Mouse (Mus musculus) lung, embryonic 14.5 days (tissue): Measurements from ENCODE around the gene Gm28038. TPM values are rescaled to one million over a fixed set of nuclear protein-coding genes. Genes with fewer than 3 reads are reported as not detected.

Experiments used
- ATAC-seq: fragments of 200-750 bp; cut with Nextera tagmentation; 2 replicates; pipeline ENCODE4 v1.8.0; 2017; ENCODE audit warnings: mild to moderate bottlenecking, moderate TSS enrichment, moderate library complexity; ENCODE audit not compliant: insufficient read depth
- DNase-seq: peaks from one replicate; pipeline ENCODE4 v3.0.0-alpha.2; 2015
- H3K27ac ChIP-seq: fragments of 300-500 bp; sonication (generic); 2 replicates; pipeline ENCODE4 v1.5.1; 2014; ENCODE audit warnings: low read depth, mild to moderate bottlenecking, moderate library complexity
- H3K27me3 ChIP-seq: fragments of 300-500 bp; sonication (generic); 2 replicates; pipeline ENCODE4 v1.6.1; 2014; ENCODE audit warnings: low read length, control low read depth; ENCODE audit not compliant: insufficient read depth
- H3K36me3 ChIP-seq: fragments of 300-500 bp; sonication (generic); 2 replicates; pipeline ENCODE4 v1.6.1; 2014; ENCODE audit warnings: control low read depth; ENCODE audit not compliant: insufficient read depth
- H3K4me1 ChIP-seq: fragments of 300-500 bp; sonication (generic); 2 replicates; pipeline ENCODE4 v1.6.1; 2014; ENCODE audit warnings: antibody characterized with exemption, control low read depth; ENCODE audit not compliant: insufficient read depth
- H3K4me2 ChIP-seq: fragments of 300-500 bp; sonication (generic); 2 replicates; pipeline ENCODE4 v1.6.1; 2014; ENCODE audit warnings: mild to moderate bottlenecking
- H3K4me3 ChIP-seq: fragments of 300-500 bp; sonication (generic); 2 replicates; pipeline ENCODE4 v1.5.1; 2014; ENCODE audit warnings: low read depth, low read length
- H3K9ac ChIP-seq: fragments of 300-500 bp; sonication (generic); 2 replicates; pipeline ENCODE4 v1.6.1; 2014
- H3K9me3 ChIP-seq: fragments of 300-500 bp; sonication (generic); 2 replicates; pipeline ENCODE4 v1.6.1; 2016; ENCODE audit warnings: low read depth, low read length, control low read depth
- CTCF ChIP-seq: IDR thresholded peaks from 2 replicates; pipeline ENCODE4 v1.5.1; 2016; ENCODE audit warnings: antibody characterized with exemption, low read depth
- WGBS: fragments of 180-500 bp; shearing (Covaris S2); extraction: QIAGEN DNeasy Blood & Tissue Kit; methylation state at CpG from one replicate; pipeline ENCODE4 v1.1.7; 2014; 5-methylcytosine and 5-hydroxymethylcytosine counted together
- polyA plus RNA-seq: library from polyadenylated mRNA; unstranded; fragments of >200 nt; fragmentation: Nextera tagmentation; extraction: Ambion mirVana; gene quantifications from 2 replicates; pipeline ENCODE4 v1.2.1, GENCODE M21; 2014

Gm28038 gene
- polyA plus RNA-seq, 1 experiment from 2014 or later = not detected

GRCm38 (mm10) chr2:30345971-30346676 lies 65.3 kb downstream of the Gm28038 start:
- Histone ChIP-seq H3K27me3 (no peaks in the 10 kb centered on the region), H3K4me1 (no peaks in the 10 kb centered on the region), H3K36me3 (peaks cover 88% of the 10 kb centered on the region), H3K9ac (no peak overlapping the region), H3K4me3 (no peak overlapping the region), H3K4me2 (no peak overlapping the region), H3K27ac (no peak overlapping the region), H3K9me3 (no peaks in the 10 kb centered on the region)
- ATAC-seq (no peak), DNase-seq (no peak)
- TF ChIP-seq CTCF = no peak
- WGBS = 87% methylated on average over 7 of the region's 7 CpGs

GRCm38 (mm10) chr2:30349196-30349595 lies 68.4 kb downstream of the Gm28038 start:
- WGBS = 86% methylated on average over 6 of the region's 6 CpGs
- peaks cover 81% of the 10 kb centered on the region for H3K36me3 ChIP-seq

More at GRCm38 (mm10) chr2:30349196-30349595, 68.4 kb downstream of the Gm28038 start:
- TF ChIP-seq CTCF = no peak
- Histone ChIP-seq H3K27ac (no peak overlapping the region), H3K4me3 (no peak overlapping the region), H3K4me1 (no peaks in the 10 kb centered on the region), H3K4me2 (no peak overlapping the region), H3K27me3 (no peaks in the 10 kb centered on the region), H3K9me3 (no peaks in the 10 kb centered on the region), H3K9ac (no peak overlapping the region)
- ATAC-seq (no peak), DNase-seq (no peak)

Other genes with a start within 250 kb of the Gm28038 start
- gene Wdr34, start 232.2 kb upstream of the Gm28038 start, polyA plus RNA-seq = 27.7 and 28.5 TPM in 2 replicates
- gene Set, start 223.7 kb upstream of the Gm28038 start, polyA plus RNA-seq = 564 and 591 TPM in 2 replicates
- 9.5 and 11.7 TPM in 2 replicates for gene Pkn3, start 203.4 kb upstream of the Gm28038 start, polyA plus RNA-seq
- 28.5 and 31.5 TPM in 2 replicates for gene Zdhhc12, start 187.4 kb upstream of the Gm28038 start, polyA plus RNA-seq
- 8.8 and 8.9 TPM in 2 replicates for gene Zer1, start 156.5 kb upstream of the Gm28038 start, polyA plus RNA-seq
- gene Tbc1d13, start 147.3 kb upstream of the Gm28038 start, polyA plus RNA-seq = 10.9 and 12.3 TPM in 2 replicates
- gene Endog, start 109.5 kb upstream of the Gm28038 start, polyA plus RNA-seq = 18.4 and 19.7 TPM in 2 replicates
- gene Spout1, start 102.6 kb upstream of the Gm28038 start, polyA plus RNA-seq = 67.1 and 72.6 TPM in 2 replicates
- 7.6 and 8.7 TPM in 2 replicates for gene Kyat1, start 75.2 kb upstream of the Gm28038 start, polyA plus RNA-seq
- gene Lrrc8a, start 43.3 kb upstream of the Gm28038 start, polyA plus RNA-seq = 43.9 and 44.4 TPM in 2 replicates
- gene Gm28035, start 40.5 kb upstream of the Gm28038 start, polyA plus RNA-seq = 0.20 and 0.23 TPM in 2 replicates
- 7.1 and 7.3 TPM in 2 replicates for gene Phyhd1, start 14.8 kb upstream of the Gm28038 start, polyA plus RNA-seq
- gene Dolk, start 5.3 kb downstream of the Gm28038 start, polyA plus RNA-seq = 30.6 and 31.7 TPM in 2 replicates
- gene Nup188, start 5.4 kb downstream of the Gm28038 start, polyA plus RNA-seq = 49.4 and 56.0 TPM in 2 replicates
- 57.5 and 59.9 TPM in 2 replicates for gene Sh3glb2, start 78.3 kb downstream of the Gm28038 start, polyA plus RNA-seq
- gene Miga2, start 83.2 kb downstream of the Gm28038 start, polyA plus RNA-seq = 19.9 and 24.5 TPM in 2 replicates
- gene Dolpp1, start 111.2 kb downstream of the Gm28038 start, polyA plus RNA-seq = 32.6 and 34.2 TPM in 2 replicates
- 28.0 and 30.3 TPM in 2 replicates for gene Crat, start 134.8 kb downstream of the Gm28038 start, polyA plus RNA-seq
- gene Ptpa, start 135.0 kb downstream of the Gm28038 start, polyA plus RNA-seq = 85.7 and 95.5 TPM in 2 replicates
- gene Ier5l, start 193.2 kb downstream of the Gm28038 start, polyA plus RNA-seq = 4.7 and 4.9 TPM in 2 replicates